Mouse (Mus musculus): ENCODE data around the gene Gnaz. TPM values are rescaled to one million over a fixed set of nuclear protein-coding genes. Genes with fewer than 3 reads are reported as not detected.

The Gnaz gene
- total RNA-seq, 2 experiments from 2014 or later = 124 to 133 TPM

DNA sequence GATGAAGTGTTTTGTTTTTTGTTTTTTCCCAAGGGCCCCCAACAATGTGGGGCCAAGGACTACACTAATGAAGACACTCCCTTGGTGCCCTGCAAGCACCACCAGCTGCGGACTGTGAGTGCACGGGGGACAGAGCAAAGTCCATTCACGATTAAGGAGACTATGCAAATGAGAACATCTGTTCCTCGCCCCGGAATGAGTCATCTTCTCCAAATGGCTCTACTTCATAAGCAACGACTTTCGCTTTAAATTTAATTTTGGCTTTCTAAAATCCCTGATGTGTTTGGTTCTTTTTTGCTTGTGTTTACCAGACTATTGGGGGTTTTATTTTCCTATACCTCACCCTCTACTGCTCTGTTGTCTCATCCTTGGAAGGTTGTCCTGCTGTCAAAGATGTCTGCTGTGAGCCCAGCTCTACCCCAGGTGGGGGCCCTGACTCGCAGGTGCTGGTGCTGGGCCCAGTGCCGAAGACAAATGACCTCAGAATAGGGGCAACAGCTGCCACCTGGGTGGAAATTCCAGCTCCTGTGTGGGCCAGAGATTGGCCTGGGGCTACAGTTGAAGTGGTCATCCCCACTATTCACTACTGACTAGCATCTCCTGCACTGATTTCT, 14.0 kb upstream of the Gnaz start:
- intact Hi-C loops (cut with DNase I) = loop anchor here (5.0 kb wide), 1 partner anchor 54 kb away; no protein-coding TSS in a partner anchor
- peak; percentile 56 to 89 for DNase-seq (ENCODE audit: low spot score in 2 of 2)

DNA sequence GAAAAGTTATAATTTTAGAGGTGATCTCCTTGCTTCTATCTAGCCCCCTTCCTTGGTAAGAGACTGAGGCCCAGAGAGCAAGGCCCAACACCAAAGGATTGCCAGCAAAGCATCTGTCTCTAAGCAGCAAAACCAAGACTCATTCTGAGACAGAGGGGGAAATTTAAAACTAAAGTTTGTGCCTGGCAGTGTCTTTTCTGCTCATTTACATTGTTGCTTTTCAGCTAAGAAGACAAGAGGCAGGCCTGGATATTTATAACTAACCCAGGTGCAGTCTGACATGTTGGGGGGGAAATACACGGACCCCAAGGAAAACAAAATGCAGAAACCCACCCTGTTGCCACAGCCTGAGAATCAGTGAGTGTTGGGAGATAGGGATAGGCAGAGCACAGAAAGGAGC, 2.6 kb upstream of the Gnaz start:
- intact Hi-C loops (cut with DNase I) = no loop called here
- no peak for DNase-seq (ENCODE audit: low spot score in 2 of 2)

DNA sequence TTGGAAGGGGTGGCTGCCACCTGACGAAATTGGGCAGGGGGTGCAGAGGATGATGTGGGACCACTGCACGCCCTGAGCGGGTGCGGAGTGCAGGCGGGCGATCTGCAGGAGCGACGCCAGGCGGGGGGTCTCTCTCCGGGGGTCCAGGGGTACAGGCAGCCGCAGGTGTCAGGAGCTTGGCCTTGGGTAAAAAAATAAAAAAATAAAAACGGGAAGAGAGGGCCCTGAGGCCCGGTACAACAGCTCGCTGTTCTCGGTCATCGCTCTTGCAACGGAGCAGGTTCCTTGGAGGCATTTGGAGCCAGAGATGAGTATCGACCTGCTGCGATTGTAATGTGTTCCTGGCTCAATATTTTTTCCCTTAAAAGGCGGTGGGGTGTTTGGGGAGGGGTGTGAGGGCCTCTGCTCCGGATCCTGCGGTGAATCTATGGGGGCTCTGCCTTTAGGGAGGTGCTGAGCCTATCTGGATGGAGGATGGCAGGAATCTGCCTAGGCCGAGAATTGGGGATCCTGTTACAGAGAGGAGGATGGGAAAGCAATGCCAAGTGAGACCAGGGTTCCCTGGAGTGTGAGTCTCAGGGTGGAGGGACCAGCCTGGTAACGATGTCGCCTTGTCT, 782 bp downstream of the Gnaz start:
- peak; percentile 37 to 41 for DNase-seq (ENCODE audit: low spot score in 2 of 2)
- intact Hi-C loops (cut with DNase I) = loop anchor here (1.0 kb wide), 1 partner anchor 40 kb away; no protein-coding TSS in a partner anchor

DNA sequence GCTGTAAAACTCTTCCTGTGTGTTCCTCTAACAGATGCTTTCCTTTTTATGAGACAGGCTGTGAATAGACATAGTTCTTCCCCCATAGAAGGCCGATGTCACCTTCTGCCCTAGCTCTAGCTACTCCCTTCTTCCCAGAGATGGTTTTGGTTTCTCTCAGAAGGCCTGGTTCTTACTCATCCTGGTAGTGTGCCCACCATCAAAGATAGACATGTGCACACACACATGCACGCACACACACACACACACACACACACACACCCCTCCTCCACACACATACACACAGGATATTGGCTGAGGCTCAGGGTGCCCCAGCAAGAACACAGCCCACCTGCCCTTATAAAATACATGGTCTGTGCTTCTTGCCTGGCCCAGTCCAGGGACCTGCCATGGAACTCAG, 2.3 kb downstream of the Gnaz start:
- intact Hi-C loops (cut with DNase I) = no loop called here
- no peak for DNase-seq (ENCODE audit: low spot score in 2 of 2)

DNA sequence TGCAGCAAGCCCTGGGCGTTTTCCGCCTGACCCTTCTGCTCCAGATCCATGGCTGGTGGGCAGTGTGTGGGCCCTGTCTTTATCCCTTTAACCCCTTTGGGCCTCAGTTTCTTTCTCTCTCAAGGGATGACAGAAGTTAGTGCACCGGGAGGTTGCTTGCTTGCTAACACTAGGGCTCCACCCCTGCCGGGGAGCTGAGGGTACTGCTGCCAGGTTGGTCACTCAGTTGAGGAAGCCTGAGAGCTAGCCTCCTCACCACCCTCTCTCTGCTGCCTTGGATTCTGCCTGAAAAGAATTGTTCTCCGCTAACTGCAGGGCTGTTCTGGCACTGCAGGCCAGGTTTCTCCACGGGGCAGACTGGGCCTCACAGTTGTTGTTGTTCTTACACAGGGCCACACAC, 6.0 kb downstream of the Gnaz start:
- intact Hi-C loops (cut with DNase I) = no loop called here
- no peak for DNase-seq (ENCODE audit: low spot score in 2 of 2)

DNA sequence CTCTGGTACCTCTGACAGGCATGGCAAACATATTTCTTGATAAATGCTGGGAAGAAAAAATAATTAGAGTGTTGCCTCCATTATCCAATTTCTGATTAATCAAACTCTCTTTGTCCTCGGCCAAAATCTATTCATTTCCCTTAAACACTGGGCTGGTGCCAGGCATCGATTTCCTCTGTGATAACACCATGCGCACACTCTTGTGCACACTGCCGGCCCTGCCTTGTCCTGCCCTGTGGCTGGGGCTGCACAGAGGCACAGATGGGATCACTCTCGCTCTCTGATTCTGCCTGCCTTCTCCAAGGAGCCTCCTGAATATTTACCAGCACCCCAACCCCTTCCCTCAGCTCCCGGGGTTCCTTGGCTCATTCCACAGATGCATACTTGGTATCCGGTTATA, 8.6 kb downstream of the Gnaz start:
- intact Hi-C loops (cut with DNase I) = no loop called here
- DNase-seq (ENCODE audit: low spot score in 2 of 2) = no peak

DNA sequence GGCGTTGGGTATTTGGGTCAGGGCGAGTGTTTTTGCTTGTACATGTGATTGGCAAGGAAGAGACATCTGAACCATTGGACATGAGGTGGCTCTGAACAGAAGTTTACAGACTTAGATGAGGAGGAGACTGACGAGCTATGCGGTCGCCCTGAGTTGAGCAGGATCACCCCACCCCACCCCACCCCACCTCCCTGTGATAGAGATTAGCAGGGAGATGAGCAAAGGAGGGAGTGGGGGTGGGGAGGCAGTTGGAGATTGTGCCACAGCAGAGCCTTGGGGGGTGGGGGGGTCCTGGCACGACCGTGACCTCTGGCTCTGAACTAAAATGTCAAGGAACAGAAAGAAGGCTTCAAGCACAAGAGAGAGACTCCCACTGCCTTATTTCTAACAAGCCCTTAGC, 9.5 kb downstream of the Gnaz start:
- DNase-seq (ENCODE audit: low spot score in 2 of 2) = no peak
- intact Hi-C loops (cut with DNase I) = no loop called here

DNA sequence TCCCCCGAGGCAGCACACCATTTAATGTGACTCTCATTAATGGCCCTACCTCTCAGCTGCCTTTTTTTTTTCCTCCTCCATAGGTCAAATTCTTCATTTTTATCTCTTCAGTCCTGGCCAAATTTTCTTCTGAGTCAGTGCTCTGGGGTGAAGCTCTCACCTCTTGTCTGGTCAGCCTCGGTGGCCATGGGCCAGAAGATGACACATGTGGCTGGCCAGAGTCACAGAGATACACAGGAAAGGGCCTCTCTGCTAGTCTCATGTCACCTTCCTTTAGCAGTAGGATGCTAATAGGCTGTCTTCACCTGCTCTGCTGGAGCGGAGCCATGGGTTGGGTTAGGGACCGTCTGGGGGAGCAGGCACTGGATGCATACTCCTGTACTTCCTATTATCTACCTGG, 11.1 kb downstream of the Gnaz start:
- intact Hi-C loops (cut with DNase I) = no loop called here
- DNase-seq (ENCODE audit: low spot score in 2 of 2) = no peak

DNA sequence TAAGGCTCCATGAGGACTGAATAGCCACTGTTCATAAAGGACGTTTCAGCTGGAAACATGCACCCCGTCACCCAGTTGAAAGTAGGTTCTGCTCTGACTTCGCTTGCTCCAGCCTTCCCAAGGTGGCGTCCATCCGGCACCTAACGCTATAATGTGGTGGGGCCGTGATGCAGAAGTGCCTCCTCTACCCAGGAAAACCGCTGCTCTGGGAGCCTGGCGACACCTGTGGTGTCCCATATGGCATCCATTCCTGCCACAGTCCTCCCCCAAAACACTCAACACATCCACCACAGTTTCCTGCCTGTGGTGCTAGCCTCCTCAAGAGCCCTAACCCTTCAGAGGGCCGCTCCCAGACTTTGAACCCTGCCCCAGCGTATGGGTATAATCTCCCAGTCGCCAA, 14.2 kb downstream of the Gnaz start:
- intact Hi-C loops (cut with DNase I) = no loop called here
- no peak for DNase-seq (ENCODE audit: low spot score in 2 of 2)

DNA sequence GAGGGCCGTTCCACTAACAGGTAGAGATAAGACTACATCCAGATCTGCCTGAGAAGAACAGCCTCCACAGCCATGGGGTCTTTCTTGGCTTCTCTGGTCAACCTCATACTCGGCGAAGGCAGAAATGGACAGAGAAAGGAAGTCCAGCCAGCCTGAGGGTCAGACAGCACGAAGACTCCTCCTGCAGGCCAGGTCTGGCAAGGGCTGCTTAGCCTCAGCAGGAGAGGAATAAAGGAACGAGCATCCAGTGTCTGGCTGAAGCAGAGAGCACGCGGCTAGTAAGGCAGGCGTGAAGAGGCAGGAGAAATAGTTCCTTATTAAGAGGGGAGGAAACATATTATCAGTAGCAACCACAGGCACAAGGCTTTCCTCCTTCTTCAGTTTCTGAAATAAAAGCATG, 16.2 kb downstream of the Gnaz start:
- DNase-seq (ENCODE audit: low spot score in 2 of 2) = no peak
- intact Hi-C loops (cut with DNase I) = no loop called here

DNA sequence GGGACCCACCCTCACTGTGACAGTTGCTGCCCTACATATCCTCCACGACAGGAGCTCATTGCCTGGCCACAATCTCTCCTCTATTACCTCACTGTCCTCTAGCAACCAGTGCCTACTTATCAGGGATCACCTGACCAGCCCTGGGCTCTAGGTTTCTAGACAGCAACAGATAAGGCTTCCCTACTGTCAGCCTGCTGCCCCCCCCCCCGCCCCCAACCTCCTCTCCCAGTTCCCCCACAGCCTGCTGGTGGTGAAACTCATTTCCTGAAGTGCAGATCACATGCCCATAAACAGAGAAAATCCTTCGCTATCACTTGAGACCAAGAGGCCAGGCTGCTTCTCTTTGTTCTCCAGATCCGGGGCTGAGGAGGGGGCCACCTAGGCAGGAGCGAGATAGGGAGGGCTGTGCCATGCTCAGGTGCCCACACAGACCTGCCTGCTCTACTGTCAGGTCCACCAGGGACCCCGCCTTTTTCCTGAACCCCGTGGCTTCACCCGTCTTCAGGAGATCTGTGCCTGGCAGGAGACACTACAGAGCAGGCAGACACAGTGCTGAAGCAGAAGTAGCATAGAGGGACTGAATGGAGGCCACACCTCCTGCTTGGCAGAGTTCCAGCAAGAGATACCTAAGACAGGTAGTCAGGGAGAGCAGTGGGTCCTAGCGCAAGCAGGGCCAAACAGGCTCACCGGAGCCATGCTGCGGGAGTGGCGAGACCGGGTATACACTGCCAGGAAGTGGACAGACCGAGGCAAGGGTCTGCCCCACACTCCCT, 20.9 kb downstream of the Gnaz start:
- no peak for DNase-seq (ENCODE audit: low spot score in 2 of 2)
- intact Hi-C loops (cut with DNase I) = no loop called here

DNA sequence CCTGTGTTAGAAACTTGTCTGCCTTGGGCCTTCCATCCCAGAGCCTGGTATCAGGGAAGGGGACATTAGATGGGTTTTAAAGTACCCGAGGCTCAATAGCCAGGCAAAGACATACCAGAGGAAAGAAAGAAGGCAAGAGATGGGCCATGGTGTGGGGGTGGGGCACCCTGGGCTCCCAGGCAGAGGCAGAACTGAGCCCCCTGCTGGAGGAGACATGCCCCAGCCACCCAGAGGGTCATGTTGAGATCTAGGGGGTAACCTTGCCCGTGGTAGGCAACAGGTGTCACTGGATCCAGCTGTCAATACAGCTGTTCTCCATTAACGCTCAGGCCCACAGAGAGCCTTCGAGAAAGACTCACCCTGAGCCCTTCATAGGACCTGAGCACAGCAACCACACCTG, 22.8 kb downstream of the Gnaz start:
- intact Hi-C loops (cut with DNase I) = no loop called here

DNA sequence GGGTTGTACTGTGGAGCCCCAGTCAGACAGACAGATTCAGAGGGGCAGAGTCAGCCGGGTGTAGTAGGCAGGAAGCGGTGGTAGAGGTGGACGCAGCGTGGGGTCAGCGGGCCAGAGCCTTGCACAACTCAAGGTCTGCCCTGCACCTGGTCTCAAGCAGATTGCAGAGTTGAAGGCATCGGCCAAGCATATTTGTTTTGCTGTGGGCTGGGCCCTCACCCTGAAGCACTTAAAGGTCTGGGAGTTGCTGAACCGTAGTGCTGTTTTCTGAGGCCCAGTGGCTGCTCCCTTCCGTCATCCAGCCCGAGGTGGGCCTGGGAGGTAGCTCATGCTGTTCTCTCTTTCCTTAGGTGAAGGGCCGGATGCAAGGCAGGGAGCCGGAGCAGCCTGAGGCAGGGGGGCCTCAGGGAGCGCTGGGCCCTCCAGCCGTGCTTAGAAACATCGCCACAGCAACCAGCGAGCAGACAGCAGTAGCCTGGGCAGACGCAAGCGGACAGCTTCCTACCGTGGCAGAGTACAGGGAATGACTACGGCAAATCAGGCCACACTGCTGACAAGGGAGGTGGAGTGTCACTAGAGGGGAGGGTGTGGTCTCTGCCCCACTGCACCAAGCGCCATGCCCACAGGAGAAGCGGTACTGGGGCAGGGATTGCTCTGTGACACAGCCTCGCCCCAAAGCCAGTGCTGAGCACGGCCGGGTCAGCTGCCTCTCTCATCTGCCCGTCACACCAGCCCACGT, 23.8 kb downstream of the Gnaz start:
- DNase-seq (ENCODE audit: low spot score in 2 of 2) = no peak
- intact Hi-C loops (cut with DNase I) = no loop called here

More for the DNA sequence above, 22.8 kb downstream of the Gnaz start:
- no peak for DNase-seq (ENCODE audit: low spot score in 2 of 2)

DNA sequence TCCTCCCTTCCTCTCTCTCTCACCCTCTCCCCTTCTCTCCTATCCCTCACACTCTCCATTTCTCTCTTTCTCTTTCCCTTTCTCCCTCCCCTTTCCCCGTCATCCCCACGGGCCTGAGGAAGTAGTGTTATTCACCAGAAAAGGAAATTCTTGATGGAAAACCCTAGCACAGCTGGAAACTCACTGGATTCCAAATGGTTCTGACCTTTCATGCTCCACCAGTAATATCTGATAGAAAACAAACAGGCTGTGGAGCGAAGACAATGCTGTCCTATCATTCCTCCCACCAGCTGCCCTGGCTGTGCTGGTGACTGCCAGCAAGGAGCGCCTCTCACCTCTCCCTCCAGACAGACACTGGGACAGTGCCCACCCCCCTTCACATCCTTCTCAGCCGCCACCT, 27.9 kb downstream of the Gnaz start:
- DNase-seq (ENCODE audit: low spot score in 2 of 2) = no peak
- intact Hi-C loops (cut with DNase I) = no loop called here

DNA sequence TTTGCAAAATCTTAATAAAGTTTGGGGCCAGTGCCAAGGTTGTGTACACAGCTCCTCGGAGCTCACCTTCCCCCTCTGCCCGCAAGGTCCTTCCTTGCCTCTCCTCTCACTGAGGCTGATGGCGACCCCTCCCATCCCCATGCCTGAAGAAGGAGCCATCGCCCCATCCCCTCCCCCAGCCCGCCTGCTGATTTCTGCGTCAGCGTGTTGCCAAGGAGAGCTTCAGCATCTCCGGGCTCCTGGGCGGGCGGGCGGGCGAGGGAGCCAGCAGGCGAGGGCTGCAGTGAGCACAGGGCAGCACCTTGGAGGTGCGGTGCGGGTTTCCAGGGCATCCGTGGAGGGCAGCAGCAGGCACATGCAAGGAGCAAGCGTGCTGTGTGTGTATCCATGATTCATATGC, 28.4 kb downstream of the Gnaz start:
- intact Hi-C loops (cut with DNase I) = no loop called here
- peak; percentile 39 to 65 for DNase-seq (ENCODE audit: low spot score in 2 of 2)

DNA sequence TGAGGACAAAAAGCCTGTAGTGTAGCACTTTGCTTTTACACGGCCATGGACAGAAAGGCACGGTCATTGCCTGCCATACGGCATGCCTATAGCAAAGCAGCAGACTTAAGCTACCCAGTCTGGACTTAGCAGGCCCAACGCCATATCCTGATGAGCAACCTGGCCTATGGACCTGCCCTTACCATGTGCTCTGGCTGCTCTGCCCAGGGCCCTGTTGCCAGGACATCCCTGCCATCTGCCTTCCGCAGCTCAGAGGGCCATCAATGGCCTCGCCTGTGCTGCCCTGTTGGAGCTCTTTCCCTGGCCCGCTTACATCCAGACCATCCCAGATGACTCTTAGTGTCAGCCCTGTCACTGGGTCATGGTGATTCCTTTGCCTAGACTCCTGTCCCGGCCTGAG, 34.4 kb downstream of the Gnaz start:
- no peak for DNase-seq (ENCODE audit: low spot score in 2 of 2)
- intact Hi-C loops (cut with DNase I) = no loop called here

DNA sequence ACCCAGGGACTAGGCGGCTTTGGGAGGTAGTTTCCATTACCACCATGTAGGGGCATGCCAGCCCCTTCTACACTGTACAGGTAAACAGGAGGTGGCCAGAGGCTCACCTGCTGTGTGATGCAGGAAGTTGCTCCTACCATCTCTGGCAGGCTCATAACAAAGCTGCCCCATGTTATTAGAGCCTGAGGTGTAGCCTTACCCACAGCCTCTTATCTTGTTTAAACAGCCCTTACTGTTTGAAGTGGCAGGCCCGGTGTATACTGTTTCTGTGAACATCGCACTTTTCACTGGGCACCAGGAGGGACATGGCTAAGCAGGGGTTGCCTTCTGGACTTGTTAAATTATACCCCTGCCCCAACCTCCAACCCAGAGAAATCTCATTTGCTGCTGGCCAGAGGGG, 37.1 kb downstream of the Gnaz start:
- intact Hi-C loops (cut with DNase I) = no loop called here
- DNase-seq (ENCODE audit: low spot score in 2 of 2) = no peak

DNA sequence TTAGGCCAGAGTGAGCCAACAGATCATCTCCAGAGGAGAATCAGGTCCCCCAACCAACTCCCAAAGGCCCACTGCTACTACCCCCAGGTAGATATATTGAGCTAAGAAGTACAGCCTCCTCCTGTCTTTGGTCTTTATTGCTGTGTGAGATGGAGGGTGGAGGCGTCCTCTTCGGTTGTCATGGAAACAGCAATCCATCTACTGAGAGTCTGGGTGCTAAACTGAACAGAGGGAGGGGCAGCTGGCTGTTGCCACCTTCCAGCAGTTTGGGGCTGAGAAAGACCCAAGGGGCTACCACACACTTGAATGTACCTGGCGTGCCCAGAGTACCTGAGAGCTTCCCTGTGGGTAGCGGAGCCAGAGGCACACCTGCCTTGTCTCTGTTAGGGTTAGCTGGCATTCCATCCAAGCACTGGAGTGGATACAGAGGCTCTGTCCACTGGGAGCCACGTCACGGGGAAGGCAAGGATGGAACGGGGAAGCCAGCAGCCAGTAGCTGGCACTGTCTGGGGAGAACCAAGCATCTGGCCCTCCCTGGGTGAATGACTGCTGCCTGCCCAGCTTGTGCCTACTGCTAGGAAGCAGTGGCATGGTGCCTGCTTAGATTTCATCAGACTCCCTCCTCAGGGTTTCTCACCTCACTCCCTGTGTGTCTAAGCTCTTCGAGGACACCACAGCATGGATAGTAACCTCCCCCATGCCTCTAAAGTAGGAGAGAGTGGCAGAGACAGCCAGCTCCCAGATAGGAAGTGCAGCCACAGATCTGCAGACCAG, 40.1 kb downstream of the Gnaz start:
- DNase-seq (ENCODE audit: low spot score in 2 of 2) = peak; percentile 64 to 97
- intact Hi-C loops (cut with DNase I) = loop anchor here (1.0 to 5.0 kb wide), 2 partner anchors 40 to 55 kb away; partner anchors contain the start of gene Gnaz

DNA sequence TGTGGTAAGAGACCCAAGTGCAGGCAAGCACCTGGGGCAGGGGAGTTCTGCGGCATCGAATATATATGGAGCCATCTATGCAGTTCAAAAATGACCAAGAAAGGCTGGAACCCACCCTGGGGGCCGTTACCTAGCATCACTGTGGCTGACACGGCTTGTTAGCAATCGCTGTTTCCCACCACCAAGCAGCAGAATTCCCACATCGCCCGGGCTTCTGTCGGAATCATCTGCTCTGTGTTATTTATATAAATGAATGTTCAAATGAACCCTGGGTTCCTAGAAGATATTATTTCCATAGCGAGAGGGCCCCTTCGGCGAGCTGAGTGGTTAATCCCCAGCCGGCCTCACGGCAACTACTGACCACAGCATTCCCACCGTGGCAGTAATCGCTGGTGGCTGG, 43.7 kb downstream of the Gnaz start:
- DNase-seq (ENCODE audit: low spot score in 2 of 2) = peak in 1 of 2 experiments; percentile 60
- intact Hi-C loops (cut with DNase I) = no loop called here

DNA sequence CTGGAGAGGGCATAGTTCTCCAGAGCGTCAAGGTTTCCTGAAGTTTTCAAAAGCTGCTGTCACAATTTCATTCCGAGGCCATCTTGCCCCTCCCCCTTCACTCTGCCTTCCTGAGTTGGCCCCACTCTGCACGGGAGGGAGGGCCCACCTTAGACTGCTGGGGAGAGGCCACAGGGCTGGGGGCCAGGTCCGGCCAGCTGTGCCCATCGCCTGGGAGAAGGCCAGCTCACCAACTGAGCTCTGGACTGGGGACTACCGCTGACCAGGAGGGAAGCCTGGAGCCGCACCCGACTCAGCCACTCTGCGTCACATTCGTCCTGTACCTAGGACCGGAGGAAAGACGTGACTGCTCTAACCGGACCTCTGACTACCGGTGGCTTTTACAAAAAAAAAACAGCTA, 48.5 kb downstream of the Gnaz start:
- DNase-seq (ENCODE audit: low spot score in 2 of 2) = no peak
- intact Hi-C loops (cut with DNase I) = no loop called here
